Mouse (Mus musculus) layer of hippocampus, postnatal 25 days (tissue): ENCODE data around the gene Ifi35. TPM values are rescaled to one million over a fixed set of nuclear protein-coding genes. Genes with fewer than 3 reads are reported as not detected.
A peak's percentile ranks its signal among the peaks of the same experiment; 100 is the strongest.
"Not testable (repeated sequence)": the region's sequence is repeated elsewhere in the genome, so short reads cannot be mapped to it uniquely, and the experiment has no call there.

Source experiments
- DNase-seq, 2 experiments: peaks; one replicate each; pipeline ENCODE4 v3.0.0; 2022; ENCODE audit warnings: mixed read lengths in 2 of 2, low spot score in 1 of 2; ENCODE audit errors: extremely low spot score in 1 of 2
- total RNA-seq, 2 experiments: library from RNA; stranded (reverse); gene quantifications; 2 replicates each; pipeline ENCODE4 v1.2.3; 2021

Ifi35 gene
- total RNA-seq, 2 experiments from 2014 or later, result 1.9 to 2.2 TPM

DNA sequence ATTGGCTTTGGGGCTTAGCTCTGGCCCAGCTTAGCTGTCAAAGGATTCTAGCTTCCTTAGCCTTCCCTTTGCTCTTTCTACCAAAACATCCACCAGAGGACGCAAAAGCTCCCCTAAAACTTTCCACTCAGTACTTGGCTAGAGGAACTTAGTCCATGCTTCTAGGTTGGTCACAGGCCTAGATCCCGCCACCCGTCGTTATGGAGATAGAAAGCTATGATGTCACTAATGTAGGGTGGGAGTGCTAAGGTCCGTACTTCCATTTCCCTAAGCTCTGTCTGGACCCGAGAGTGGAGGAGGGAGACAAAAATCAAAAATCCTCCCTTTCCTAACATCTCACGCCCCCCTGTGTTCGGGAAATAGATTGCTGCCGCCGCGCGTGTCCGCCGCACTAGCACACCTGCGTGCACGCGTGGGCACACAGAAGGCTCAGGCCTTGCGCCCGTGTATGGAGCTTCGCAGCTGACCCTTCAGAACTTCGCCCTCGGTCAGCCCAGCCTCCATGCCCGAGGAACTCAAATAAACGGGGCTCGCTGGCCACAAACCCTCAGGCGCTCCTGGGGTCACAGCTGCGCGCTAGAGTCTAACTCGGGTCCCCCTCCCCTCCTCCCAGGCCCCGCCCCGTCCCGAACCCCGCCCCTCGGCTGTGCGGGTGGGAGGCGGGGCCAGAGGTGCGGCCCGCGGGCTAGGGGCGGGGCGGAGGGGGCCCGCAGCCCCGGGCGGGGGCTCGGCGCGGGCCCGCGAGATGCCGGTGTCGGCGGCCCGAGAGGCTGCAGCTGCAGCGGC, 19.5 kb downstream of the Ifi35 start:
- DNase-seq, result peak; percentile 41 to 48

DNA sequence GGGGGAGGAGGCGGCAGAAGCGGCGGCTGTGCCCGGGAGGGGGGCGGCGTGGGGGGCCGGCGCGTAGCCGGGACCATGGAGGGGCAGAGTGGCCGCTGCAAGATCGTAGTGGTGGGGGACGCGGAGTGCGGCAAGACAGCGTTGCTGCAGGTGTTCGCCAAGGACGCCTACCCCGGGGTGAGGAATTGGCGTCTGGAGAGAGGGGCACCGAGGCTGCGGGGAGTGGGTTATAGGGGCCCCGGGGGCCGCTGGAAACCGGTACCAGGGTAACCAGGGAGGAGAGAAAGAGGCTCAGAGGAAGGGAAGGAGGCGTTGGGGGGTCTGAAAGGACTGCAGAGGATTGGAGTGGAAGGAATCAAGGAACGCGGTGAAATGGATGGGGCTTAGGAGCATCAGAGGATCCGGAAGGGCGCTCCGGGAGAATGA, 20.1 kb downstream of the Ifi35 start:
- DNase-seq, result peak; percentile 17 to 37

DNA sequence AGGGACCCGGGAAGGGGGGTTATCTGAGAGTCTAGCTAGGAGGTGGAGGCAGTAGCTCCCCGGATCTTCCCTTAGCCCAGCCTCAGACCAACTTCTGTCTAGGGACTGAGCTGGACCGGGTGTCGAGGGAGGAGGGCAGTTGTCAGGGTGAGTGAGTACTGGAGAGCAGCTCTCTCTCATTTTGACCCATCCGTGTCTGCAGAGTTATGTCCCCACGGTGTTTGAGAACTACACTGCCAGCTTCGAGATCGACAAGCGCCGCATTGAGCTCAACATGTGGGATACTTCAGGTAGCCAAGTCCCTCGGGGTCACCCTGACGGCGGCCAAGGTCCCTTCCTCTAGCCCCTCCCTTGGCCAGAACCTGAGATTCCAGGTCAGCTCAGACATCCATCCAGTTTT, 20.5 kb downstream of the Ifi35 start:
- no peak for DNase-seq

DNA sequence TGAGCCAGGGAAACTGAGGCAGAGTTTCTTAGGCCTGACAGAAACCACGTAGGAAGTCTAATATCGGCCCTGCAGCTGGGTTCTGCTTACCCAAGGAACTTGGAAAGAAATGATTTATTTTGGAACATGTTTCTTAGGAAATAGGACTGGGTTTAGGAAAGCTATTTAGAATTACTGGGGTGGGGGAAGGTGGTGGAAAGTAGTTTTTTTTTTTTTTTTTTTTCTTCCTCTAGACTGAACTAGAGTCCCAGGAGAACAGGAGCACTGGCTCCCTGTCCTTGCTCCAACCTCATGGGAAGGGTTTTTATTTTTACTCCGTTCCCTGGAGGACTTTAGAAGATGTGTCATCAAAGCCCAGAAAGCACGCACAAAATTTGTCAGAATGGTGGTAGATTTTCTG, 20.9 kb downstream of the Ifi35 start:
- DNase-seq, result no peak

DNA sequence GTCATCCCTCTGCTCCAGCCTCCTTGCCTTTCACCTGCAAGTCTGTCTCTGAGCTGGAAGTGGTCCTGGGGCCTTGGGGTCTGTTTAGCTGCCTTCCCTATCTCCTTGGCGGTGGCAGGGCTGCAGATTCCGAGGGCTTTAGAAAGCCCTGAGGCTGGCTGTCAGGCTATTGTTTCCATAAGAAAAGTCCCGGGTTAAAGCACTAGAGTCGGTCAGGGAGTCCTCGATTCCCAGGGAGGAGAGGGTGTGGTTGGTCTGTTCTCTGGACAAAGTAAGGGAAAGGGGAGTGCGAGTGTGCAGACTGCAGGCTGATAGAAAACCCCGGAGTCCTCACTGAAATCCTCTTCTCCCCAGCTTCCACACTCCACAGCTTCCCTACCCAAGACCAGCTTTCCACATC, 22.0 kb downstream of the Ifi35 start:
- DNase-seq, result no peak

DNA sequence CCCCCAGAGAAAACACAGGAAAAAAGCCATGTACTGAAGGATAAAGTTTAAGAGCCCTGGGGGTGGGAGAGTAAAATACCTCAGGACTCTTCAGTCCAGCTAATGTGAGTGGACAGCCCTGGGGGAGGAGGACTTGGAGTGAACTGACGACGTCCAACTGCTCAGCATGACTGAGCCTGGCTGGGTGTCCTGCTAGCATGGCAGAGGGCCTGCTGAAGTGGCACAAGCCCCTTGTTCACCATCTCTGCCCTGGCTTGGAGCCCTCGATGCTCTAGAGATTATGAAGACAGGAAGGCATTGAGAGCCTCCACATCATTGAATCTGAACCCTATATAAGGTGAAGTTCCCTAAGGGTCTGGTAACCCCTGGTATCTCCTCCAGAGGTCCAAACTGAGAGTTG, 23.7 kb downstream of the Ifi35 start:
- no peak for DNase-seq

DNA sequence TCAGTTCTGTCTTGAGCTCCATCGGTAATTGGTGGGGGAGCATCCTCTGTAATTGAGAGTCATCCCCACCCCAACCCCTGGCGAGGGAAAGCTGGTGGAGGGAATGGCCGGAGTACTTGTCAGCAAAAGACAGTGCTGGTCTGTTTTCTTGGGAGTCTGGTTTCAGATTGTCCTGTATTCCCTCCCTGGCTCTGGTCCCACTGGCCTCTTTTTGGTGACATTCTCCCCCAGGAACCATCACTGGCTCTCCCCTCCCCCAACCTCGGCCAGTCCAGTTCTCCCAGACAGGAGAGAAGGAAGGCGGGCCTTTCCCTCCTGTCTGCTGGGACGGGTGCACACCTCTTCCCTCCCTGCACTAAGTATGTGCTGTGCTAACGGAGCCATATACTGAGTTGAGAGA, 24.1 kb downstream of the Ifi35 start:
- peak in 1 of 2 experiments; percentile 29 for DNase-seq

DNA sequence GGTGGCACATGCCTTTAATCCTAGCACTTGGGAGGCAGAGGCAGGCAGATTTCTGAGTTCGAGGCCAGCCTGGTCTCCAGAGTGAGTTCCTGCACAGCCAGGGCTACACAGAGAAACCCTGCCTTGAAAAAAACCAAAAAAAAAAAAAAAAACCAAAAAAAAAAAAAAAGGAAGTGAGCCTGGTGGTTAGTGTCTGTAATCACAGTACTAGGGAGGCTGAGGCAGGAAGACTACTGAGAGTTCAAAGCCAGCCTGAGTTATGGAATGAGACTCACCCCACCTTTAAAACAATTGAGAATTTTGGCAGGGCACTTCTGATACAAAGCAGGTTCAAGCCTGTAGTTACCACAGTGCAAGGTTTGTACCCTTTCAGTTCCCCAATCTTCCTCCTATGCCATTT, 25.5 kb downstream of the Ifi35 start:
- DNase-seq, result not testable (repeated sequence)

DNA sequence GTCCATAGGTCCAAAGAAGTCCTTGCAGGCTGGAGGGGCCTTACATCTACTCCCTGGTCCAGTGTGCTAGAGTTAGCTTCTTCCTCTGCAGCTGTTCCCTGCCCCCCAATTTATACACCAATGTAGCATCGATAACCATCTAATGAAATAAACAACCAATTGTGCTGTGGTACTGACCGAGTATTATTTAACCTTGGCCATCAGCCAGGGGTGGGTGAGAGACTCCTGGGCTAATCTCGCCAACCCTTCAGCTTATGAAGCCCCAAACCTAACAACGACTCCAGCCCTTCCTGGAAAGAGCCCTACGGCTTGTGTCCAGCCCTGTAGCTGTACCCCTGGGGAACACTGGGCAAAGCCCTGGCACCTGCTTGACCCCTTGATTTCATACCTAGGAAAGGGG, 26.1 kb downstream of the Ifi35 start:
- DNase-seq, result no peak

DNA sequence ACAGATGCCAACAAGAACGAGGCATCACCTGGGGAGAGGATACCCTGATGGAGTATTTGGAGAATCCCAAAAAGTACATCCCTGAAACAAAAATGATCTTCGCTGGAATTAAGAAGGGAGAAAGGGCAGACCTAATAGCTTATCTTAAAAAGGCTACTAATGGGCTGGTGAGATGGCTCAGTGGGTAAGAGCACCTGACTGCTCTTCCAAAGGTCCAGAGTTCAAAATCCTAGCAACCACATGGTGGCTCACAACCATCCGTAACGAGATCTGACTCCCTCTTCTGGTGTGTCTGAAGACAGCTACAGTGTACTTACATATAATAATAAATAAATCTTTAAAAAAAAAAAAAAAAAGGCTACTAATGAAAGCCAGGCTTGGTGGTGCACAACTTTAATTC, 28.2 kb downstream of the Ifi35 start:
- DNase-seq, result not testable (repeated sequence)

DNA sequence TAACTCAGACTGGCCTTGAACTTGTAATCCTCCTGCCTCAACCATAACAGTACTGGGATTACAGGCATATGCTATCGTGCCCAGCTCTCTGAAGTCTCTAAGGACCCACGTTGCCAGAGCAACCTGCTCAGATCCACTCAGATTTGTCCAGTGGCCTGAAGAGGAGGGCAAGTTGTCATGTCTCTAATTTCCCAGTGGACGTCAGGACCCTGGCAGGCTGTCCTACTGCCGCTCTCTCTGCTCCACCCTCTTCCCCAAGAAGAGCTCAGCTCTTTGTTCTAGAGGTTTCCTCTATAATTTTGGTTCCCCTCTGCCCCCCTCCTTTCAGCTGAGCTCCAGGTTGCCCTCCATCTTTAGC, 29.0 kb downstream of the Ifi35 start:
- no peak for DNase-seq

DNA sequence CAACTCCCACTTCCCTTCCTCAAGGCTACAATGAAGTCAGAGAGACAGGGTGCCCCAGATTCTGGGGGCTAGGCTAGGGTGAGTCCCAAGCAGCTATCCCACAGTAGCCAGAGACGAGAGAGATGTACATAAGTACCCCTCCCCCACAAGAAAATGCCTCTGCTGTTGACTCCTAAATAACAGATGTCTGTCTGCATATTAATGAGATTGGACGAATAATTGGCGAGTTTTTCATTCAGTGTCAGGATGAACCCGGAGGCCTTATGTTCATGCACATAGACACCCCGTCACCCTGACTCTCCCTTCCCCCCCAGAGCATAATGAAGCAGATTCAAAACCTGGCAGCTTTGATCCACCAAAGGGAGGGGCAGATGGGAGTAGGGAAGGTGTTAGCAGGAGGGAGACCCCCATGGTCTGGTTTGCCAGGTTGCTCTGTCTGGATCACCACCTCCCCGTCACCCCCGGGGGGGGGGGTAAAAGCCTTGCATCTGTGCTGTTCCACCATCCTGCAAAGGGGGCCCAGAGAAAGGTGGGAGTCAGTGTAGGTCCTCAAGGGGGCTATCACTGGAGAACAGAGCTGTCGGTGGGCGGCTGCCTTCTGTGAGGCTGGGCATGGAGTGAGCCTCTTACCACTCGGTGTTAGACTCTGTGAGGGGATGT, 29.5 kb downstream of the Ifi35 start:
- no peak for DNase-seq

DNA sequence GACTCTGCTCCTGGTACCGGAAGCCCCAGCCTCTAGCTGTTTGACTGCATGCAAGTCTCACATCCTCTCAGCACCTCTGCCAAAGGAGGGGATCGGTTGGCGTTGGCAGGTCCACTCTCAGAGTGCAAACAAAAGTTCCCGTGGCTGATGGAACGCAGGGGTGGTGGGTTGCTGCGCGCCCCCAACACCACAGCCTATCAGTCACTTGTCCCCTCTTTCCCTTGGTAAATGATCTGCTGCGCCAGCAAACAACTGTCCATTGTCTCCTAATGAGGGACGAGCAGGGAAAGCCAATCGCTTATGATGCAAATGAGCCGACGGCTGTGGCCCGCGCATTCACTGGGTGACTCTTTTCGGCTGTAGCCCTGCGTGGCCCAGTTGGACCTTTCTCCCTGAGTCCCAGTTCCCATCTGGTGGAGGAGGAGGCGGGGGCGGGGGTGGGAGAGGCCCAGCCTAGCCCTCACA, 31.0 kb downstream of the Ifi35 start:
- DNase-seq, result peak in 1 of 2 experiments; percentile 29

DNA sequence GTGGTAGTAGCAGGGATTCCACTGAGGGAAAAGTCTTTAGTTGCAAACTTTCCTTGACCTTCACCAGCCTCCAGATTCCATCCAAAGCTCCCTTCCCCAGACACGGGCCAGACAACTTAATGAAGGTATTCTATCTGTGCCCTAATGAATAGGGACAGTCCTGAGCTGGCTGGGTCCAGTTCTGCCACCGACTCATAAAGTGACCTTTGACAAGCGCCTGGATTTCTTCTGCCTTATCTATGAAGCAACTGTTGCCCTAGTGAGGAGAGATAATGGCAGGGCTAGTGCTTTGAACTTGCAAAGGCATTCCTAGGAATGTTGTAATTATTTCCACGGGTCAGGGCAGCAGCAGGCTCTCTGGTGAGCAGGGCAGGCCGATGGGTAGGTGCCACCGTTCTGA, 32.7 kb downstream of the Ifi35 start:
- no peak for DNase-seq

DNA sequence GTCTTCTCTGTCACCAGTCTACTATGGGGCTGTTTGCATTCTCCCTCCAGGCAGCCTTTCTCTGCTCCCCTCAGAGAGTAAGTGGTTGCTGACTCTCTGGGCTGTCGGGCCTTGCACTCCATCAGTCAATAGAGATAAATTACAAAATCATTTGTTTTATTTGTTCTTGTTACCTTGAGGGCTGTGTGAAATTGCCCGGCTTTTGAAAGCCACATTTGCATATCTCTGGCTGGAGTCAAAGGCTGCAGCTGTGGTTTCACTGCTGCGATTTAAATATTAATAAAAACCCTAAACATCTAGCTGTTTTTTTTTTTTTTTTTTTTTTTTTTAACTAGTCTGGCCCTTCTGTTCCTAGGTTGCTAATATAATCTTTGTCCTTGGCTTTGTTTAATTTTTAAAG, 35.6 kb downstream of the Ifi35 start:
- no peak for DNase-seq

DNA sequence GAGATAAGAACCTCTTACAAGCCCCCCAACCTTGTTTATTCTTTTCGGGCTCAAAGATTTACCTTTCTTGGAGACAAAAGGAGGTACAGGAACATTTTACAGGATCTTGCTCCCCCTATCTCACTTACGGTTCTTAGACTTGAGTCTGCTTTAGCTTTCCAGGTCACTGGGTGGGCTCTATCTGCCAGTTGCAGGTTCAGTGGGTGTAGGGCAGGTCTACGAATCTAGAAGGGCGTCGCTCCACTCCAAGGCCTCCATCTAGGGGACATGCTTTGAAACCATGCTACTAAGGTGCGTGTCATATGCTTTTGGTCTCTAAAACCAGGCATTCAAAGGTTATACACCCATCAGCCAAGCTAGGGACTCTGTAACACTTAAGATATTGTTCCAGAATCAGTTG, 36.0 kb downstream of the Ifi35 start:
- no peak for DNase-seq

DNA sequence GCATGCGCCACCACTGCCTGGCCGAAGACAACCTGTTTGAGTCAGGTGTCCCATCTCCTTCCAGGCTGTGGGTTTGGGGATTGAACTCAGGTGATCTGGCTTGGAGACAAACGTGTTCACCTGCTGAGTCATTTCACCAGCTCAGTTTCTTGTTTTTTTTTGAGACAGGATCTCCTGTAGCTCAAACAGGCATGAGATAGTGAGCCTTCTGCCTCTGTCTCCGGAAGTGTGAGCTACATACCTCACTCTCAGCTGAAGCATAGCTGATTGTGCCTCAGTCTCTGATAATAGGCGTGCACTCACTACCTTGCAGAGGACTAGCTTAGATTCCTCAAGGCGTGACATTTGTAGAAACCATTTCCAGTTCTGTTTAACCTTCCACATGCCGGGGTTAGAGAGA, 36.6 kb downstream of the Ifi35 start:
- no peak for DNase-seq

DNA sequence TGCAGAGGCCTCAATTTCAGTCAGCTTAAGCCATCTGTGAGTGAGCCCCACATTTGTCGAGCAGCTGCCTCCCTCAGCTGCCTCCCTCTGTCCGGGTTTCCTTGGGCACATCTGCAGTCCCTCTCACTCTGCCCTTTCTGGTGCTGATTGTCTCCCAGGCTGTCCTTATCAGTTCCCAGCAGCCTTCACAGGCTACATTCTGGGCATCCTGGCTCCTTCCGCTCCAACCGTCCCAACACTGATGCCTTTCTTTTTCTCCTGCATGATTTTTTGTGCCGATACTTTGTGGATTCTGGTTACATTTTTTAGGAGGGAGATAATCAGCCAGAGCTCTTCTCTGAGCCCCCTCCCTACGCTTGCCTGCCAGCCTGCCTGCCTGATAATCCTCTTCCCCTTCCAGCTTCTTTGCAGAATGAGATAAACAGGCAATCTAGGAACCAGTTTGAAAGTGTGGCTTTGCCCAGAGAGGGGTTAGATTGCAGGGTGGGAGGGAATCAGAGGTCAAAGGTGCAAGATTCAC, 37.4 kb downstream of the Ifi35 start:
- DNase-seq, result no peak

DNA sequence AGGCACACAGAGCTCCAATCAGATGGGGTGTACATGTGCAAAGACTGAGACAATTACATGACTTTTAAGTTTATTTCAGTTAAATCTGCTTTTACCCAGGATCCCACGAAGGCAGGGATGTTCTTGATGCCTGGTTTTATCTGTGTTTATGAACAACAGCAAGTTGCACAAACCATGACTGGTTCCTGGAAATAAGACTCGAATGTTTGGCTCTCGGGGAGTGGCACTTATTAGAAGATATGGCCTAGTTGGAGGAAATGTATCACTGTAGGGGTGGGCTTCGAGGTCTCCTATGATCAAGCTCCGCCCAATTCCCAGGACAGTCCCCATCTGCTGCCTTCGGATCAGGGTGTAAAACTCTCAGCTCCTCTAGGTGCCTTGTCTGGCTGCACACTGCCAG, 37.9 kb downstream of the Ifi35 start:
- no peak for DNase-seq

DNA sequence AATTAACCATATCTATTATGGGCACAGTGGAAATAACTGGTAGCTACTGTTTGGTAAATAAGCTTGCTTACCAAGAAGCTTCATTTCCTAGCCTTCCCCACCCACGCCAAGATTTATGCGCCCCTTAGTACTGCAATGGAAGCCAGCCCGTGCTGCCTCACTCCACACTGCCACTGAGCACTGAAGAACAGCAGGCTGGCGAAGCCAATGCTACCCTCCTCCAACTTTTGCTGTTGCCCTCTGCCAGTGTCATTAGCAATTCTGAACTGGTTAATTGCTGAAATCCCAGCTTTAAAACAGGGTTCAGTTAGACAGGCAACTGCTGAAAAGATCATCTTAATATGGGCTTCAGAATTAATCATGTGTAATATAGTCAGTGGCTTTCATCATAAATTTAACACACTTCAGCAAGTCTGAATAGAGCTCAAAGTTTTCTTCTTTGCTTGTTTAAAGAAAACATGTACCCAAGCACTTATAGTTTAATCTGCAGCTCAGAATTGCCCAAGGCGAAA, 58.1 kb downstream of the Ifi35 start:
- no peak for DNase-seq

DNA sequence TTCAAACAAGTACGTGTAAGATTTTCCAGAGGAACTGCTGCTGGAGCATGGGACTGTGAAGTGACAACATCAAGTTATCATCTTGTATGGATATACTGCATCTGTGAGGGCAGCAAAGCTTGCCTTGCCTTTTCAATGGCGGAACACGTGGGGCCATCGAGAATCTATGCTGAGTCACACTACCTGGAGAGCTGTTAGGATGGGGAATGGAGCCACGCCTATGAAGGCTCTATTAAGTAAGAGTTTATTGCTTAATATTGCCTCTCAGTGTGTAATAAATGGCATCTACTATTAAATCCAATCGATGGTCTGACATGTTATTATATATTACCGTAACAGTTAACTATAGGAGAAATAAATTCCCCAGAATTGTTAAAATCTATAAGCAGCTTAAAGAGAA, 58.9 kb downstream of the Ifi35 start:
- DNase-seq, result no peak
